Mouse (Mus musculus): ENCODE data around the gene Xrcc5.

Gene Xrcc5

DNA sequence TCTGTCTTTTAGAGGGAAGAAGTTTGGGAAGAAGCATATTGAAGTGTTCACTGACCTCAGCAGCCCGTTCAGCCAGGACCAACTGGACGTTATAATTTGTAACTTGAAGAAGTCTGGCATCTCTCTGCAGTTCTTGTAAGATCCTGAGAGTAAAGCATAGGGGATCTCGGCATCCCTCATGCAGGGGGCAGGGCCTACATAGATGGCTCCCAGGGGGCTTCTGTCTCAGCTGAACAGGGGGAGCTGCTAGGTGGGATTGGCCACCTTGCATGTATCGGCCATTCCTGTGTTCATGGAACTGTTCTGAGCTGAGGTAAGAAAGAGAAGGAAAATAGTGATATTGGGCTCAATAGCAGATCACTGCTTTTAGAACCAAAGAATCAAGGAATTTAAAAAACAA lies 8.2 kb downstream of the Xrcc5 start:
- DNase-seq (ENCODE audit: low read depth), result no peak

DNA sequence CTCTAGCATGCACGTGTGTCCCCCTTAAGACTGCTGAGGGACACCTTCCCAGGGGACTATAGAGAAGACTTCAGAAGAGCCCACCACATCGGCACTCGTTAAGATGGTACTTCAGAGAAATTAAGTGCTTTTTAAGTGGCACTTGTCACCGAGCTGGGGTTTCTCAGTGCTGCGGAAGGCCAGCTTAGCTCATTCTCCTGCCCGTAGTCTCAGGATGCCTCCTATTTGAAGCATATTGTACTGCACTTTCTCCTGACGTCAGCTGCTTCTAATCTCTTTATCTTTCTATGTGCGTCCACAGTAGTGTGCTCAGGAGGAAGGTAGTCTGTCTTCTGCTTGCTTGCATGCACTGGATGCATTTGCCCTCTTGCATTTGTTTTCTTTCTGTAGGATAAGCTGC lies 9.2 kb downstream of the Xrcc5 start:
- DNase-seq (ENCODE audit: low read depth), result no peak

DNA sequence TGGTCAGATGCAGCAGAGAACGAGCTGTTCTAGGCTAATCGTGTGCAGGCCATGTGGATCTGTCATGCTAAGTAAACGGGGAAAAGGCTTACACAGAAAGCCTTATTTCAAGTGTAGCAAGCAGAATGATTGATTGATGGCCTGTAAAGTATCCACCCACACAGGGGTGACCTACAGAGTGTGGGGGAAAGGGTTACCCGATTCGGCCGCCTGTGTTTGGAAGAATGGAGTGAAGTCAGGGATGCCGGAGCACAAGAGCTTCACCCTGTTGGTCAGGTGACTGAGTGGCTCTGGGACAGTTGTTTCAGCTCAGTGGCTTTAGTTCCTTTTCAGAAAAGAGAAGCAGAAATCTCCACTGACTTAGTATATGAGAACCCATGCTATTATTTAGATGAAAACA lies 9.7 kb downstream of the Xrcc5 start:
- DNase-seq (ENCODE audit: low read depth), result no peak

DNA sequence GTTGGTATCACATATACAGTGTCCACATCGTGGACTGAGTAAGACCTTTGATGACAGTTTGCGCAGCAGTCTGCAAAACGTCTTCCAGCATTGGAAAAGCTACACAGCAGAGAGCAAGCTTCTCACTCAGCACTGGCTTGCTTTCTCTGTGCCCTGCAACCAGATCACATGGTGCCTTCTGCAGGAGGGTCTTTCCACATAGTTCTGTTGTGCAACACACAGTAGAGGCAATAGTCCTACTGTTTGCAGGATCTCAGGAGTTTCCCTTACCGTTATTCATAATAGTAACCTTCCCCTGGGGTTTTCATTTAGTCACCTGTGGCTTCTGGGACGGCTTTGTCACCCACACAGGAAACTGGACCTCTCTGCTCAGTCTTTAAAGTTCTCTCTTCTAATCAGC lies 13.5 kb downstream of the Xrcc5 start:
- peak; percentile 69 for DNase-seq (ENCODE audit: low read depth)

DNA sequence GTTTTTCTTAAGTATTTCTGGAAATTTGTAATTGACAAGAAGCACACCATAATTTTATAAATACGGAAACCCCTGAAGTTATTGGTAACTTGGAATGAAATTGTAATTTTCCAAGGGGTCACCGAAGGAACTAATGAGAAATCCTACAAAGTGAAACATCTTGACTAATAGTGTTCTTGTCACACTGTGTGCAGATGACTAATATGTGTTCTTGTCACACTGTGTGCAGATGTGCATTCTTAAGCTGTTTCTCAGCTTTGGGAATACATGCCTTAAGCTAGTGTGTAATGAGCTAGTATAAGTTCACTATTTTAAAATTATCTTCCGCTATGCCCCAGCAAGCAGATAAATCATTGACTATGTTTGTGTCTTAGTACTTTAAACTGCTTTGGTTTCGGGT lies 16.0 kb downstream of the Xrcc5 start:
- no peak for DNase-seq (ENCODE audit: low read depth)

DNA sequence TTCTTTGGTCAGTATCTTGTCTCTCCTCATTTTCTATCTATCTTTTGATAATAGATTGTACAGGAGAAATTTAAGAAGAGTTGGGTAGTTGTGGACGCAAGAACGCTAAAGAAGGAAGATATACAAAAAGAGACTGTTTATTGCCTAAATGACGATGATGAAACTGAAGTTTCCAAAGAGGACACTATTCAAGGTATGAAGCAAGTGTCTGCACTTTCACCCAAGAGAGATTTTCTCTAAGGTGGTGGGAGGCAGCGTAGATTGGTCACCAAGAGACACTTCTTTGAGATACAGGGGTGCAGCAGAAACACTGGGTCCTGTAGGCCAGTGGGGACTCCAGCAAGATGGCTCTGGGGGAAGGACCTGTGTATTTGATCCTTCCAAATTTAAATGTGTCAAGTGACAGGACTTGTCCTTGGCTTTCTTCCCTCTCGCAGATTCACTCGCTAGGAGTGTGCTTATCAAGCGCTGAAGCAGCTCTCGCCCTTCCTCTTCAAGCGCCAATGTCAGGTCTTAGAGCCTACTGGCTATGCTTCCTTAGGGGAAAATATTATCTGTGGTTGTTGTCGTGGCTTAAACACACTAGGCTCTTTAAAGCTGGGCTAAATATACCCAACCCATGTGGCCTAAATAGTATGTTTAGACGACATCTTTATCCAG lies 19.1 kb downstream of the Xrcc5 start:
- peak; percentile 17 for DNase-seq (ENCODE audit: low read depth)

DNA sequence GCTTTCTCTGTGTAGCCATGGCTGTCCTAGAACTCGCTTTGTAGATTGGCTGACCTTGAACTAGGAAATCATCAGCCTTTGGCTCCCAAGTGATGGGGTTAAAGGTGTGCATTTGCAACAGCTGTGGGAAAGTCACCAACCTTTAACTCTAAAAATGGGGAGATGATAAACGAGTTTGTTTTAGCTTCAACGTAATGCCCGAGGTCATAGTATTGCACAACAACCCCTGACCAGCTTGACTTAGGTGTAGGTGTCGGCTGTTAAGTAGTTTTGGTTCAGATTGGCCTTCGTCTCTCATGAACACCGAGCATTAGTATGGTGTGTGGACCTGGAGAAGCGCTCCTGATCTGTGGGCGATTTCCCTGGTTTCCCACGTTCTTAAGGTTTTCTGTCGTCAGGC lies 27.6 kb downstream of the Xrcc5 start:
- DNase-seq (ENCODE audit: low read depth), result no peak

DNA sequence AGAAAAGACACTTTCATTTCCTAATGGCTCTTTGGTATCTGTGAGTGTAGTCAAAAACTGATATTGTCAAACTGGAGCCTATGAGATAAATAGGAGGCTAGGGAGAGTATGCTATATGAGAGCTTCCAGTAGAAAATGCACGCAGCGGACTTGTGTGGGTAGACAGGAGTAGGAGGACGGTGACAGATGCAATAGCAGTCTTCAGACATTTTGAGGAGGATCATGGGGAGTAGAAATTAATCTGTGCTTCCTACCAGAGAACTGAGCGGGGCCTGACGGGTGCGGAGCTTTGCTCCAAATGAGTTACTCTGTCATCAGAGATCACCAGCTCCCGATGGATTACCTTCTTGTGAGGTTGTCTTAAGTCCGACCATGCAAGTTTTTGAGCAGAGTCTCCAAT lies 29.6 kb downstream of the Xrcc5 start:
- no peak for DNase-seq (ENCODE audit: low read depth)

DNA sequence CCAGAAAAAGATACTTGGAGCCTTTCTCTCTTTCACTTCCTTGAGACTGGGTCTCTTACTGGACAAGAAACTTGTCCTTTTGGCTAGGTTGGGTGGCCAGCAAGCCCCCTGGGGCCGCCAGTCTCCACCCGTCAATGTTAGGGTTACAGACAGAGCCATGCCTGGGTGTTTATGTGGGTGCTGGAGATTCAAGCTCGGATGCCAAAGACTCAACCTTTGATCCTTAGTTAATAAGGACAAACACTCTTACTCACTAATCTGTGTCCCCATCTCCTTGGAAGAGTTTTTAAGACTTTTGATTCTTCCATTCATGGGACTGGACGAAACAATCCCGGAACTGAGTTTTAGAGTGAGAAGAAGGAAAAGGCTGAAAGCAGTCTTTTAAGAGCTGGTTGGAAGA lies 31.1 kb downstream of the Xrcc5 start:
- DNase-seq (ENCODE audit: low read depth), result no peak

DNA sequence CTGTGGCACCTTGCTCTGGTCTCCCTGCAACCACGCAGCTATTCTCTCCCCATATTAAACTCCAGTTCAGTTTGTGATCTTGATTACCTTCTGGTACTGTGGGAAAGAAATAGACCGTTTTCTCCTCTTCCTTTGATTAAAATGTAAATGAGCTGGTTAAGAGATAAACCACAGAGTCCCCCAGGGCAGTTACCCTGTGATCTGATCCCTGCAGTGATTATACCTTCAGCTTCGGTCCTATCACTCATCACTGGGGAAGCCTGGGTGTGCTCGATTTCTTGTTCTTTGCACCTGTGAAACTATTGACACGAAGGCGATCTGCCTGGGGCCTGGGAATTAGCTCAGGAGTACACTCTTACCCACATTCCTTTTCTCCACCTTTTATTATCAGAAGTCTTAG lies 40.7 kb downstream of the Xrcc5 start:
- DNase-seq (ENCODE audit: low read depth), result no peak

DNA sequence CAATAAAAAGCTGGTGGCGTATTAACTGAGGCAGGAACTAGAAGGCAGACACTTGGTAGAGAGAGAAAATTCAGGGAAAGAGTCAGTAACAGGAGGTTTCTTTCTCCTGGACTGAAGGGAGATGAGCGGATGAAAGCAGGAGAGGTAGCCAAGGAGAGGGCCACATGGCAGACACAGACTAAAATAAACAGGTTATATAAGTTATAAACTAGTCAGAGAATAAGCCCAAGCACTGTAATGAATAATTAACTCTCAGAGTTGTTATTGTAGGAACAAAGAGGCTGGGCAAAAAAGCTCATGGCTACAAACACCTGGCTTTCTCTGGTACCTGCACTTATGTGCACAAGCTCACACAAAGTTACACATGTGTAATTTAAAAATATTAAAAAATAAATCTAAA lies 47.6 kb downstream of the Xrcc5 start:
- DNase-seq (ENCODE audit: low read depth), result no peak

DNA sequence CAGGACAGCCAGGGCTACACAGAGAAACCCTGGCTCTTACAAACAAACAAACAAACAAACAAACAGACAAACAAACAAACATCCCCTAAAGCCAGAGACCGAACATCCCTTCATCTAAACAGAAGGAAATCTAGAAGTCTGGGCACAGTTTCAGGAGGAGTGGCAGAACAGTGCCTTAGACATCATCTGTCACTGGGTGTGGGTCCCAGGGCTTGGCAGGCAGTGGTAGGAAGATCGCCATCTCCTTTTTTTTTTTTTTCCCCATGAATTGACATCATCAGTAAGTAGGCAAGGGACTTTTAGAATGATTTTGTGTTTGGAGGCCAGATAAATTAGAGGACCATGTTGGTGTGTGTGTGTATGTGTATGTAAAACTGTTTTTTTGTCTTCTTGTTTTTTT lies 51.0 kb downstream of the Xrcc5 start:
- DNase-seq (ENCODE audit: low read depth), result no peak

DNA sequence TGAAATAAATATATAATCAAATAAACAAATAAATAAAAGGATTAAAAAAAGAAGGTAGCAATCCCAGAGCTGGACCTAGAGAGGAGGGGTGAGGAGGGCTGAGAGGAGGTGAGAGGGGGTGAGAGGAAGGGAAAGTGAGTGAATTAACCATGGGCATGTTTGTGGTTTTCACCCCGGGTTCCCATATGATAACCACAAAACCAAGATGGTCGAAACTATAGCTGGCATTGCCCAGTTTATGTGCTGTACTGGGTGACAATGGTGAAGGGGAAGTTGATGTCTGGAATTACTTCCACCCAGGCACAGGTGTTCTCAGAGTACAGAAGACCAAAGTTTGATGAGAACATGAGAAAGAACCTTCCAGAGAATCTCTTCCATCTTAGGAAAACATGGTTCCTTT lies 52.2 kb downstream of the Xrcc5 start:
- no peak for DNase-seq (ENCODE audit: low read depth)

DNA sequence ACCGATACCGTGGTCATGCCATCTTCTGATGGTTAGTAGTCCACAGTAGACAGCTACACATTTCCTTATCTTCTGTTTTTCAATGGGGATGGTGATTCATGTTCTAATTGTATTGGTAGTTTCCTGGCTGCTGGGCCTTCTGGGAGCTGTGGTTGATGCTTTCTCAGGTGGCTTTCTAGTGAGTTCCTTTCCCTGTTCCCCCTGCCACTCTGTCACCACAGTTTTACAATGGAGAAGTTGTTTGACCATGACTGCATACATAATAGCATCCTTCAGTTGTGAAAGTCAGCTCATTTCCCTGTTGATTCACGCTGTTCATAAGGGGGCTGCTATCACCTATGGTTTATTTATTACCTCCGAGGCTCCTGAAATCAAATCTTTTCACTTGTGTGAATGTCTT lies 53.6 kb downstream of the Xrcc5 start:
- DNase-seq (ENCODE audit: low read depth), result peak; percentile 6

DNA sequence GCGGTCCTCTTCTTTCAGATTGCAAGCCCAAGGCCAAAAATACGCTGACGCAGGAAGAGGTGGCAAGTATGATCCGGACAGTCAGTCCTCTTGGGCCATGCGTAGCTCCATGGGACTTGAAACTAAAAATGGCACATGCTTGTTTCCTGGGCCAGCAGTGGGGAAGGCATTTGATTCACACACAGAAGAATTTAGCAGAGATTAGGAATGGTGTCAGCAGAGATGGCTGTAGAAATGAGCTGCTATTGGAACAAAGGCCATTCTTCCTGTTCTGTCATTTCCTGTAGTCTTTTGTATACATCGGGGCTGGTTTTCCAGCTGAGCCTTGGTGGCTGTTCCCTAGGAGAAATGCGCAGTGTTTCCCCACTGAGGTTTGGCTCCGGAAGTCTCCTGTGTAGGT lies 57.4 kb downstream of the Xrcc5 start:
- DNase-seq (ENCODE audit: low read depth), result no peak

DNA sequence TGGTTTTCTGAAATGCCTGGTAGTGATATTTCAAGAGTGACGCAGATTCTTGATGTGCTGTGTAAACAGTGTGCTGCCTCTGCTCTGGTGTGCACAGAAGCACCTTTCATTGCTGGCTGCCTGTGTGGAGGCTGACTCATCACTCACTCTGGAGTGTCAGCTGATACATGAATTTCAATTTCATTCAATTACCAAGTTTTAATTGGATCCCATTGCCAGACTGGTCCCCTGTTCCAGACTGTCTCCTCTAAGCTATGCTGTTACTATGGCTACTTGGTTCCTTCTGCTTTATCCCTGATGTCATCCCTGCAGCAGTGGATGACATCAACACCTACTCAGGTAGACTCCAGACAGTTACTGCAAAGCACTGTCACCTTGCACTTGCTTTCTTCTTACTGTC lies 65.3 kb downstream of the Xrcc5 start:
- no peak for DNase-seq (ENCODE audit: low read depth)

DNA sequence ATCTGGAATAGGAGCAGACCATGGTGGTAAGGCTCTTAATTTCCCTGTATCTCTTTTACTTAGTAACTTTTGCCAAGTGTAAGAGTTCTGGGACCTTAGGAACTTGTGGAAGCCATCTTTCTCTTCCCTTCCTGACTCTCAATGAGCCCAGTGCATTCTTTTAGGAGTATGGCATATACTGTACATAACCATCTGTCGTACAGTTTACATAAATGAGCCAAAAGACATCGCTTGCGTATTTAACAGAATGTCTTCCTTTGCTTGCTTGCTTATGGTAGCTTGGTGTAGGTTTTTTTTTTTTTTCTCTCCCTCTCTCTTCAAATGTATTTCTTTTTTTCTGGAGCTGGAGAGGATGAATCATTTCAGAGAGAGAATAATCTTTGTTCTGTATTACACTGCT lies 65.7 kb downstream of the Xrcc5 start:
- DNase-seq (ENCODE audit: low read depth), result no peak

DNA sequence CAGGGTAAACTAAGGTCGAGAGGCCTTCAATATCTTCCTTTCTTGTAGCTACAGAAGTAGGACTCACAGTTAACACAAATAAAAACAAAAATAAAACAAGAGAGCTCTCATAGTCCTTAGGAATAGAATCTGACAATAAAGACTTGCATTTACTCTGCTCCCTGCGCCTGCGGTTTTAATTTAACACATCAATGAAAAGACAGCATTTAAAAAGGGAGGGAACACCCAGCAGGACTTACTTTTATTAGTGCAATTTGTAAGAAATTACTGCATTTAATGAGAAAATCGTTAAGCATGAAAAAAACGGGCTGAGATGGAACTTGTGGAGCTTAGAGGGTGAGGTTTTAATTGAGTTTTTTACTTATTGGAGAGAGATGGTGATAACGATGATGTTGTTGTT lies 66.4 kb downstream of the Xrcc5 start:
- no peak for DNase-seq (ENCODE audit: low read depth)

DNA sequence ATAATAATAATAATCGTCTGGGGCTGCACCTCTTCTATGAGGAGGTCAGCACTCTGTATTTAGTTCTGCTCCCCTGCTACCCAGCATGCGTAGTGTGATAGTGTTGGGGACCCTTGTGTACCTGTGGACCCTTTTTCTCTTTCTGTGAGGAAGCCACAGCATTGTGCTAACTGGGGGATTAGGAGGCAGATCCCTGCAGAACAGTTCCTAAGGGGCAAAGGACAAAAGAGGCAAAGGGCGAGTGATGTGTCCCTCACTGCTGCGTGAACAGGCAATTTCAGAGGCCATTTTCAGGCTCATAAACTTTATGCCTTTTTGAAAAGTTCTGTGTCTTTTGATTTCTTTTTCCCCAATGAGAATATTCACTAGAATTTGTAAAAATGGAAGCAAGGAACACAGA lies 66.8 kb downstream of the Xrcc5 start:
- DNase-seq (ENCODE audit: low read depth), result no peak

DNA sequence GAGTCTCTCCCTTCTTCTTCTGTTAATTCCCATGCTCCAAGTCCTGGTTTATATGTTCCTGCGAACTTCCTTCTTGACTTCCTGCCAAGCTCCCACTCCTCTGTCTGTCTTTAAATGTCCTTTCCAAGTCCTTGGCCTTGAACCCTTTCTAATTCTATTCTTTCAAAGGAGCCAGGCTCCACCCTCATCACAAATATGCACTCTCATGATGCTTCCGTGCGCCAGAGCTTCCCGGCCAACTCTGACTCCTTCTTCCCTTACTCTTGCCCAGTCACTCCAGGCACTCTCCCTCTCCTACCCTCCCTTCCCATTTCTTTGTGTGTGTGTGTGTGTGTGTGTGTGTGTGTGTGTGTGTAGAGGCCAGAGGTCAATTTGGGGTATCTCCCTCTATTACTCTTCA lies 70.9 kb downstream of the Xrcc5 start:
- no peak for DNase-seq (ENCODE audit: low read depth)

DNA sequence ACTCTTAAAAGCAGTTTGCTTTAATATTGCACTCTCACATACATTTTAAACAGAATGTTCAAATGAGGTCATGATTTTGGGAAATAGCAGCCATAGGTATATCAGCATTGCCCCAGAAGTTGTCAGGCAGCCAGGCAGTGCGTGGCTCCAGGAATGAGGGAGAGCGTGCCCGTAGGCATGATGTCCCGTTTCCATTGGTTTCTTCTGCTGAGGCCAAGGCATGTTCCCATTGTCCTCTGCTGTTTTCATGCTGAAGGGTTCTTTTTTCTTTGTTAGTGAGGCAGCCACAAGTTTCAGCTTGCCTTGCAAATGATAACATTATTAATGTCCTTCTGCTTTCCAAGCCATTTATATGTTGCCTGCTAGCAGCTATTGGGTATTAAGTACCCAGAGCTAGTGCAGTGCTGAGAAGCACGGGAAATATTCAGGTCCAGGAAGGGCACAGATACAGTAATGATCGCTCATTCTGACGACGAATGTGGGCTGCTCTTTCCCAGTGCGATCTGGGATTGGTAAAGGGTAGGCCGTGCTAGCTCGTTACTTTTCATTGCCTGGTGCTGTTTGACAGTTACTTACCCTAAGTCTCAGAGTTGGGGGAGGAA lies 72.6 kb downstream of the Xrcc5 start:
- no peak for DNase-seq (ENCODE audit: low read depth)

DNA sequence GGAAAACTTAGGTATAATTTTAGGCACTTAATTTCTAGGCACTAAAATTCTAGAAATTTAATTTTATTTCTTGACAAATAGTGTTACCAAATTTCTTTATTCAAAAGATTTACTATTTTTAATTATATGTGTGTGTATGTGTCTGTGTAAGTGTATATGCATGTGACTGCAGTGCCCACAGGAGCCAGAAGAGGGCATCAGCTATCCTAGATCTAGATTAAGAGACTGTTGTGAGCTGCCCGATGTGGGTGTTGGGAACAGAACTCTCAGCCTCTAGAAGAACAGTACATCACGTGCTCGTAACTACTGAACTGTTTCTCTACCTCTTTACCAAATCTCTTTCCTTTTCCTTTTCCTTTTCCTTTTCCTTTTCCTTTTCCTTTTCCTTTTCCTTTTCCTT lies 73.3 kb downstream of the Xrcc5 start:
- no peak for DNase-seq (ENCODE audit: low read depth)

DNA sequence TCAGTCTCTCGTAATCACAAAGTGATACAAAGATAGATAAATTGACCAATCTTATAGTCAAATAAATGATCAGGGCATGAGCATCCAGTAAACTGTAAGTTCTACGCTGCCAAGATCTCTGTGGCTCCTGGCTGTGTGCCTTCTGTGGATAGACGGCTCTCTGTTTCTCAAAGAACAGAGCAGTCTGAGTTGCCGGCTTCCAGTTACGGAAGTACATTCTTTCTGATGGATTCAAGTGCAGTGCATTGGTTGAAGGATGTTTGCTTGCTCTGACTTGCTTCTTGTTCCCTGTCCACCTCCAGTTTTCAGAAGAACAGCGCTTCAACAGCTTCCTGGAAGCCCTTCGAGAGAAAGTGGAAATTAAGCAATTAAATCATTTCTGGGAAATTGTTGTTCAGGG lies 75.8 kb downstream of the Xrcc5 start:
- no peak for DNase-seq (ENCODE audit: low read depth)

DNA sequence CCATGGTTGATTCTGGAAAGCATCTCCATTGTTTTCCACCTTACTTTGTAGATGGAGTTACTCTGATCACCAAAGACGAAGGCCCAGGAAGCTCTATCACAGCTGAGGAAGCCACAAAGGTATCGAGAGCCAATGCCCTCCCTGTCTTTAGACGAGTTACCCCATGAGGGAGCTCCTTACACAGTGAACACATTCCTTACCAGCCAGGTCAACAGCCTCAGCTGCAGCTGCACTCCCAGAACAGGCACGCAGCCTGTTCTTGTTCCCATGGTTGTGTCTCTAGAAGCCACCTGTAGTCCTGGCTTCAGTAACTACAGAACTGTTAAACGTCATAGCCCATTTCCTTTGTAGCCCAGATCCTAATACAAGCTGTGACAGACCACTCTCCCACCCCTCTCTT lies 76.4 kb downstream of the Xrcc5 start:
- DNase-seq (ENCODE audit: low read depth), result no peak

DNA sequence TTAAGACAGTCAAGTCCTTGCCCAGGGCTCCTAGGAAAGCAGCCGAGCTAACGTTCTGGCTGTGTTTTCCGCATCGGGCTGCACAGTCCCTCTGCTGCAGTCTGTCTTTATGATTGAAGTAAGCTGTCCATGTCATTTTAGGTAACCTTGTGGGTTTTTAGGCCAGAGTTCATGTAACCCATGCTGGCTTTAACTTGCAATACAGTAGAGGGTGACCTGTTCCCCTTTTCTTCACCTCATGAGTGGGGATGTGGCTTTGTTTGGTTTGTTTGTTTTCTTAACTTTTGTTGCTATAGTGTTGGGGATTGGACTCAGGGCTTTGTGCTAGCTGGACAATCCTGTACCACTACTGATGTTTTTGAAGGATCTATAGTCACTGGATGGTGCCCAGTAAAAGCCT lies 83.2 kb downstream of the Xrcc5 start:
- no peak for DNase-seq (ENCODE audit: low read depth)

All from 416B (cell line).